Mouse (Mus musculus) ES-E14 (cell line): ENCODE results near the gene Batf. TPM values are rescaled to one million over a fixed set of nuclear protein-coding genes. Genes with fewer than 3 reads are reported as not detected.
"Not testable (repeated sequence)": the region's sequence is repeated elsewhere in the genome, so short reads cannot be mapped to it uniquely, and the experiment has no call there.

Source experiments
- DNase-seq: peaks from one replicate; pipeline ENCODE4 v3.0.0-alpha.2; 2013; ENCODE audit warnings: low read depth, low spot score
- H3K27ac ChIP-seq: 2 replicates; pipeline ENCODE4 v1.5.1; 2012; ENCODE audit warnings: low read depth, mild to moderate bottlenecking, low read length, moderate library complexity, mixed read lengths; ENCODE audit not compliant: poor library complexity, insufficient read depth, severe bottlenecking
- H3K36me3 ChIP-seq: 2 replicates; pipeline ENCODE4 v1.6.1; 2012; ENCODE audit warnings: mild to moderate bottlenecking, low read length, moderate library complexity, mixed read lengths; ENCODE audit not compliant: control insufficient read depth, poor library complexity, insufficient read depth, severe bottlenecking
- H3K4me1 ChIP-seq, 2 experiments: fragments of 150-350 bp in 1 of 2; sonication (generic) in 1 of 2; 2 replicates each; pipeline ENCODE4 v1.6.1; 2012; ENCODE audit warnings: low read length in 2 of 2, mild to moderate bottlenecking in 1 of 2, mixed read lengths in 1 of 2; ENCODE audit not compliant: control insufficient read depth in 2 of 2, insufficient read depth in 2 of 2, poor library complexity in 1 of 2
- H3K4me3 ChIP-seq, 2 experiments: fragments of 150-350 bp in 1 of 2; sonication (generic) in 1 of 2; 2 replicates each; pipeline ENCODE4 v1.5.1; 2012; ENCODE audit warnings: low read length in 2 of 2, low read depth in 1 of 2, mild to moderate bottlenecking in 1 of 2, mixed read lengths in 1 of 2; ENCODE audit not compliant: insufficient read depth in 1 of 2, poor library complexity in 1 of 2, severe bottlenecking in 1 of 2
- H3K9ac ChIP-seq: 2 replicates; pipeline ENCODE4 v1.6.1; 2012; ENCODE audit warnings: low read depth, mild to moderate bottlenecking, low read length, mixed read lengths; ENCODE audit not compliant: poor library complexity, insufficient read depth, severe bottlenecking
- H3K9me3 ChIP-seq: fragments of 150-350 bp; sonication (generic); 2 replicates; pipeline ENCODE4 v1.6.1; 2012; ENCODE audit warnings: low read depth, mild to moderate bottlenecking, low read length; ENCODE audit not compliant: control insufficient read depth, insufficient read depth
- CHD2 ChIP-seq: IDR thresholded peaks from 2 replicates; pipeline ENCODE4 v1.6.1; 2014; ENCODE audit warnings: mild to moderate bottlenecking, low read depth, low read length, inconsistent platforms
- HCFC1 ChIP-seq: IDR thresholded peaks from 2 replicates; pipeline ENCODE4 v1.6.1; 2012; ENCODE audit warnings: low read length, inconsistent platforms, borderline replicate concordance; ENCODE audit not compliant: insufficient read depth
- MAFK ChIP-seq: IDR thresholded peaks from 2 replicates; pipeline ENCODE4 v1.6.1; 2014; ENCODE audit warnings: mild to moderate bottlenecking, low read depth, low read length, inconsistent platforms; ENCODE audit not compliant: insufficient read depth
- ZC3H11A ChIP-seq: IDR thresholded peaks from 2 replicates; pipeline ENCODE4 v1.6.1; 2012; ENCODE audit warnings: low read depth, mild to moderate bottlenecking, inconsistent platforms, low read length, borderline replicate concordance
- ZNF384 ChIP-seq: IDR thresholded peaks from 2 replicates; pipeline ENCODE4 v1.6.1; 2012; ENCODE audit warnings: low read depth, low read length, inconsistent platforms
- in situ Hi-C, 2 experiments: fragments of 600-800 bp; cut with MboI; formaldehyde crosslinking; loops; one replicate each; pipeline ENCODE4 v1.15.1; 2025; ENCODE audit warnings: low sequenced_read_pairs in 2 of 2, inconsistent platforms in 1 of 2; ENCODE audit not compliant: unreplicated experiment in 2 of 2
- total RNA-seq: library from RNA; depleted of rRNA; stranded (reverse); fragments of 300-350 nt; gene quantifications from 2 replicates; pipeline ENCODE4 v1.2.3, GENCODE M21; 2012

Gene Batf
- total RNA-seq, 1 experiment, result 0.58 TPM

DNA sequence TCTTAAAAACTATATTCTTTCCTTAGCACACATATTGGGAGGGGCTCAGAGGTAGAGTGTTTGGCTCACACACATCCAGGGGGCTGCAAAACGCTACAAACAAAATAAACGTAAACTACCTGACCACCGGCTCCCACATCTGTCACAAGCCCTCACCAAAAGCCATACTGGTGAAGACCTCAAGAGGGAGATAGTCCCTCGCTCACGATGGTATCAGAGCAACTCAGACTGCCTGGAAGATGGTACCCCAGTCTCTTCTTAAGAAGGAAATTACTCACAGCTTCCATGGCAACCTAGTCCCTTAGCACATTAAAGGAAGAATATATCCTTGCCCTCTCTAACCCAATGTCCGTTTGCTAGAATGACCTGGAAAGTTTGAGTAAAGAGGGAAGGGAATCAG is 1.4 kb downstream of the Batf start:
- H3K36me3 ChIP-seq, result no peaks in the 10 kb centered on the region
- H3K9me3 ChIP-seq, result no peaks in the 10 kb centered on the region
- no peak for TF ChIP-seq CHD2
- TF ChIP-seq ZNF384, result no peak
- no peak for TF ChIP-seq MAFK
- TF ChIP-seq ZC3H11A, result no peak
- TF ChIP-seq HCFC1, result no peak
- DNase-seq, result no peak
- in situ Hi-C loops, result no loop called here
- H3K27ac ChIP-seq, result no peak overlapping the region
- no peak overlapping the region for H3K9ac ChIP-seq
- H3K4me3 ChIP-seq, result no peak overlapping the region
- H3K4me1 ChIP-seq, result peaks cover 2% of the 10 kb centered on the region in 2 experiments; a peak in 2 of 4 replicates

DNA sequence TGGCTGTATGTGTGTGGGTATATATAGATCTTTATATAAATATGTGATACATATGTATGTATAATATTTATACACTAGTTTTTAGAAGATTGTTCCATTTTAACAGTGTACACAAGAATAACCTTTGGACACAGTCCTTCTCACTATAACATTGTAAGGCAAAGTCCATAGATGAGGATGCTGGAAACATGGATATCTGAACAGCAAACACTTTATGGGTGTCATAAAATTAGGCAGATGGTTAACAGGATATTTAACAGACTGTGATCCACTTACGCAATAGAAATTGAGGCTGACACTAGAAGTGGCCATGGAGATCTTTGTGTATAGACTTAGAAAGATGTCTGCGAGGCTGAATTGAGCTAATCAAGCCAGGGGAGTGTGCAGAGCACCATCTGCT is 9.3 kb downstream of the Batf start:
- in situ Hi-C loops, result no loop called here
- no peak for DNase-seq

DNA sequence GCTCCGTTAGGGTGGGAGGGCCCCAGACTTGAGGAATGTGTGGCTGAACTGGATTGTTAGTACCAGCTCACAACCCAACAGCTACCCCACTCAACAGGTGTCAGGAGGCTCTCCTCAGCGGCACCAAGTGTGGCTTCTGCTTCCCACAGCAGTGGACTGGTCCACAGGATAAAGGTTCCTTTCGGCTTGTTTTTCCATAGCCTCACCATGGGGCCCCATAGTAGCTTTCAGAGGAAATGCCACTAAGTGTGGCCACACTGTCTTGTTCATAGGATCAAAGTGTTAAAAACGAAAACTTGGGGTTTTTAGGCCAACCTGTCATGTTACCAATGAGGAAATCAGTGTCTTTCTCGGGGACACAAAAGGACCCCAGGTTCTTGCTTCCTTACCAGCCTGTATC is 10.0 kb downstream of the Batf start:
- H3K9me3 ChIP-seq, result no peaks in the 10 kb centered on the region
- in situ Hi-C loops, result no loop called here
- no peaks in the 10 kb centered on the region for H3K36me3 ChIP-seq
- peaks cover 0 to 2% of the 10 kb centered on the region in 2 experiments; a peak in 1 of 4 replicates for H3K4me1 ChIP-seq
- H3K27ac ChIP-seq, result no peak overlapping the region
- H3K9ac ChIP-seq, result no peak overlapping the region
- H3K4me3 ChIP-seq, result no peak overlapping the region
- DNase-seq, result no peak
- no peak for TF ChIP-seq CHD2
- no peak for TF ChIP-seq ZC3H11A
- no peak for TF ChIP-seq ZNF384
- no peak for TF ChIP-seq HCFC1
- no peak for TF ChIP-seq MAFK

More for the DNA sequence above, 9.3 kb downstream of the Batf start:
- no peaks in the 10 kb centered on the region for H3K36me3 ChIP-seq
- H3K9ac ChIP-seq, result no peak overlapping the region
- peaks cover 0 to 2% of the 10 kb centered on the region in 2 experiments; a peak in 1 of 4 replicates for H3K4me1 ChIP-seq
- no peak overlapping the region for H3K4me3 ChIP-seq
- H3K9me3 ChIP-seq, result no peaks in the 10 kb centered on the region
- H3K27ac ChIP-seq, result no peak overlapping the region
- no peak for TF ChIP-seq ZC3H11A
- TF ChIP-seq HCFC1, result no peak
- TF ChIP-seq ZNF384, result no peak
- TF ChIP-seq MAFK, result no peak
- no peak for TF ChIP-seq CHD2

DNA sequence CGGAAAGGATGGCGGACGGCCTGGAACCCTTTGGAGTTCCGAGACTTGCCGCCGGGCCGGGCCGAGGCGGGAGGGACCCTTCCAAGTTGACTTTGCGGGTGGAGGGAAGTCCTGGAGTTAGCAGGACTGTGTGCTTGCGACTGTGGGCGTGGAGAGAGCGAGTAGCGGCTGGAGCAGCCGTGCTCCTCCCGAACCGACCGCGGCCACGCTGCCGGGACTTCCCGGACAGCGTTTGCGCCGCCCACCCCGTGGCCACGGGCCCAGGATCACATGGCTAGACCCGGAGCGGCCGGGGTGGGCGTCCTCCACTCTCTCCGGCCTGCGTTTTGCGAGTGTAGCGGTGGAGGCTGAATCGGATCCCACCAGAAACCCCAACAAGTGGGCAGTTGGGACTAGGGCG is 11.7 kb downstream of the Batf start:
- DNase-seq, H3K9ac ChIP-seq, H3K4me3 ChIP-seq, H3K4me1 ChIP-seq, H3K9me3 ChIP-seq, H3K36me3 ChIP-seq, H3K27ac ChIP-seq, in situ Hi-C loops: not testable (repeated sequence)

DNA sequence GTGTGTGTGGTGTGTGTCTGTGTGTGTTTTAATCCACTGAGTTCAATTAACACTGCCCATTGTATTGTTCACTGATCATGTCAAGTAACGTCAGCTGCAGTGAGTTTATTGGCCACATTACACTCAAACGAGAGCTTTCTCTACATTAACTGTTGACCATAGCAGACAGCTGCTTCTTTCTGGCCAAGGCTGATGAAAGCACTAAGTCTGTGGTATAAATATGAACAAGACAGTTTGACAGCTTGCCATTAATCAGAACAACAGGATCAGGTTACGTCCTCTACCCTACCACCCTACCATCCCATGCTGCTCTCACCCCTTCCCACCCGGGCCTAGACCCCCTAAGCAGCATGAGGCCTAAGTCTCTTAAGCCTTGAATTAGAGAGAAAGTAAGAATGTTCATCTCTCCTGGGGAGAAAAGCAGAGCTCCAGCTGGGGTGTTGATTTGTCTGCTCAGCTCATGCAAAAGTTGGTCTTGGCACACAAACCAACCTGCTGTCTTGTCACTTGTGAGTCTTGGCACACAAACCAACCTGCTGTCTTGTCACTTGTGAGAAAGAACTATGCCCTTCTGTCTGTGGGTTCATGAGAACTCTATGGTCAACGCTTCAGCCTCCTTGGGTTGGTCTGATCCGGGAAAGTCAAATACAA is 13.8 kb downstream of the Batf start:
- Histone ChIP-seq H3K36me3 (no peaks in the 10 kb centered on the region), H3K9ac (no peak overlapping the region), H3K4me1 (peaks cover 0 to 3% of the 10 kb centered on the region in 2 experiments; a peak in 1 of 4 replicates), H3K4me3 (no peak overlapping the region), H3K9me3 (no peaks in the 10 kb centered on the region), H3K27ac (no peak overlapping the region)
- no peak for DNase-seq
- in situ Hi-C loops, result no loop called here
- TF ChIP-seq ZC3H11A (no peak), HCFC1 (no peak), CHD2 (no peak), MAFK (no peak), ZNF384 (no peak)
